Mouse (Mus musculus) embryonic facial prominence, embryonic 12.5 days (tissue): ENCODE measurements around the gene Gm20661. TPM values are rescaled to one million over a fixed set of nuclear protein-coding genes. Genes with fewer than 3 reads are reported as not detected.

Source experiments
- ATAC-seq: fragments of 200-750 bp; cut with Nextera tagmentation; 2 replicates; pipeline ENCODE4 v1.8.0; 2017; ENCODE audit not compliant: insufficient number of reproducible peaks, insufficient read depth, low FRiP score, low TSS enrichment
- H3K27ac ChIP-seq: fragments of 300-500 bp; sonication (generic); 2 replicates; pipeline ENCODE4 v1.5.1; 2016; ENCODE audit warnings: mild to moderate bottlenecking
- H3K27me3 ChIP-seq: fragments of 300-500 bp; sonication (generic); 2 replicates; pipeline ENCODE4 v1.6.1; 2016; ENCODE audit warnings: mild to moderate bottlenecking, moderate library complexity
- H3K36me3 ChIP-seq: fragments of 300-500 bp; sonication (generic); 2 replicates; pipeline ENCODE4 v1.6.1; 2016; ENCODE audit warnings: mild to moderate bottlenecking
- H3K4me1 ChIP-seq: fragments of 300-500 bp; sonication (generic); 2 replicates; pipeline ENCODE4 v1.6.1; 2016
- H3K4me2 ChIP-seq: fragments of 300-500 bp; sonication (generic); replicated peaks from 2 replicates; pipeline ENCODE4 v1.6.1; 2016; ENCODE audit warnings: mild to moderate bottlenecking, moderate library complexity
- H3K4me3 ChIP-seq: fragments of 300-500 bp; sonication (generic); 2 replicates; pipeline ENCODE4 v1.5.1; 2016; ENCODE audit warnings: mild to moderate bottlenecking
- H3K9ac ChIP-seq: fragments of 300-500 bp; sonication (generic); 2 replicates; pipeline ENCODE4 v1.6.1; 2016; ENCODE audit warnings: mild to moderate bottlenecking, moderate library complexity
- H3K9me3 ChIP-seq: fragments of 300-500 bp; sonication (generic); 2 replicates; pipeline ENCODE4 v1.6.1; 2016; ENCODE audit warnings: mild to moderate bottlenecking, moderate library complexity
- WGBS: fragments of 180-500 bp; shearing (Covaris S2); methylation state at CpG from one replicate; pipeline ENCODE4 v1.1.7; 2016; 5-methylcytosine and 5-hydroxymethylcytosine counted together
- polyA plus RNA-seq: library from polyadenylated mRNA; unstranded; fragments of >200 nt; fragmentation: Nextera tagmentation; extraction: Ambion mirVana; gene quantifications from 2 replicates; pipeline ENCODE4 v1.2.1, GENCODE M21; 2016

The Gm20661 gene
- polyA plus RNA-seq, 1 experiment from 2014 or later = 8.8 TPM

DNA sequence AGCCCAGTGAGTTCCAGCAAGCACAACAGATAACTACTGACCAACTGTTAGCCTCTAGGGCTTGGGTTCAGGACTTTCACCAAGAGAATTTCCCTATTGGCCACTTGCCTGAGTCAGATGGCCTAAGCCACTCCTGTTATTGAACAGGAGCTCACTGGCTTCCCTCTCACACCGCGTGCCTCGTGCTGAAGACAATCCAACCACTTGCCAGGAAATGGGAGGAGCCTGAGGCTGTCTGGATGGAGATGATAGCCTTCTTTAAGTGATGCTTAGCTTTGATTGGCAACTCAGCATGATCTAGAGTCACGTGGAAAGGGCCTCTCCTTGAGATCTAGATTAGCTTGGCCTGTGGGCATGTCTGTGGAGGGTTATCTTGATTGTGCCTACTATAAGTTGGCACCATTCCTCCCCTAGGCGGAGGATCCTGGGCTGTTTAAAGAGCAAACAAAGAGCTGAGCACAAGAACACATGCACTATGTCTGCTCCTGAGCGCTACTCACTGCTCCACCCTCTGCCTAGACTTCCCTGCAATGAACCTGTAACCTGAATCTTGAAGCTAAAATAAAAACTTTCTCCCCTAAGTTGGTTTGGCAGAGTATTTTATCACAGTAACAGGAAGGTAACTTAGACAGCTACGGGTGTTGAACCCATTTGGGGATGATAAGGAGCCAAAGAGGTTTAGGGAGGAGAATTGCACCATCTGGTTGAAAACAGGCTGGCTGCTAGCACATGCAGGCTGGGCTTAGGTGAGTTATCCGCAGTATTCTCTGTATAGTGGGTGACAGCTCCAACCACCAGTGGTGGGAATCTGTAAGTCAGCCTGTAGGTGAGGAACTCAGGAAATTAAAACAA is 10.9 kb upstream of the Gm20661 start:
- WGBS = 76% methylated on average over 8 of the region's 8 CpGs
- ATAC-seq = no peak
- Histone ChIP-seq H3K27ac (no peak overlapping the region), H3K4me1 (peaks cover 5% of the 10 kb centered on the region; the same call in 1 of the 2 replicates), H3K27me3 (no peaks in the 10 kb centered on the region), H3K4me2 (no peak overlapping the region), H3K4me3 (no peak overlapping the region), H3K9ac (no peak overlapping the region), H3K9me3 (no peaks in the 10 kb centered on the region), H3K36me3 (peaks cover 35% of the 10 kb centered on the region)

DNA sequence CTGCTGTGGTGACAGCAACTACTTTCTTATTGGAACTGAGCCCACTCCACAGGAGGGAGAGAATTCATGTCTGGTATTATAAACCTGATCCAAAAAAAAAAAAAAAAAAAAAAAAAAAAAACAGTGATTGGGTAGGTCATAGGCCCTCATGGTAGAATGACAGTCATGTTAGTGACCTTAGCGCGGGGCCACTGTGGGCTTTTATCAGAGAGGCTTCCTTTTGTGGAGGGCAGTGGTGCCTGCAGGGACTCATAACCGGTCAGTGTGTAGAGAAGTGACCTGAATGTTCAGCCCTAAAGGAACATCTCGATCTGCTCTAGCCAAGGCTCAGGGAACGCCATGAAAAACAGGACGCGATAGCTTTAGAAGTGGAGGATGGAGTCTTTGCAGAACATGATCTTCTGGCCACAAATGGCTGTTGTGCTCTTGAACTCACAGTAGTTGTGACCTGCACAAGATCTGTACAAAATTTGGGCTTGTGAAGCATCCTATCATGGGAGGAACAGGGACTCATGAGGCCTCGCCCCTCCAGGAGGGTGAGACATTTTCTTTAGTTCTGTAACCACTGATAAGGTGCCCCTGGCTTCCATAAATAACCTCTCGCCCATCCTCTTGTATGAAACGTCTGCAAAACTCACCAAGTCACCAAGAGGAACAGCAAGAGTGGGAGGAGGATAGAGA is 8.2 kb upstream of the Gm20661 start:
- Histone ChIP-seq H3K4me1 (peaks cover 8% of the 10 kb centered on the region; the same call in 1 of the 2 replicates), H3K9me3 (no peaks in the 10 kb centered on the region), H3K9ac (no peak overlapping the region), H3K4me2 (no peak overlapping the region), H3K27ac (peak overlapping the region; percentile 1), H3K27me3 (no peaks in the 10 kb centered on the region), H3K4me3 (no peak overlapping the region), H3K36me3 (peaks cover 21% of the 10 kb centered on the region)
- 74% methylated on average over 10 of the region's 10 CpGs for WGBS
- no peak for ATAC-seq

DNA sequence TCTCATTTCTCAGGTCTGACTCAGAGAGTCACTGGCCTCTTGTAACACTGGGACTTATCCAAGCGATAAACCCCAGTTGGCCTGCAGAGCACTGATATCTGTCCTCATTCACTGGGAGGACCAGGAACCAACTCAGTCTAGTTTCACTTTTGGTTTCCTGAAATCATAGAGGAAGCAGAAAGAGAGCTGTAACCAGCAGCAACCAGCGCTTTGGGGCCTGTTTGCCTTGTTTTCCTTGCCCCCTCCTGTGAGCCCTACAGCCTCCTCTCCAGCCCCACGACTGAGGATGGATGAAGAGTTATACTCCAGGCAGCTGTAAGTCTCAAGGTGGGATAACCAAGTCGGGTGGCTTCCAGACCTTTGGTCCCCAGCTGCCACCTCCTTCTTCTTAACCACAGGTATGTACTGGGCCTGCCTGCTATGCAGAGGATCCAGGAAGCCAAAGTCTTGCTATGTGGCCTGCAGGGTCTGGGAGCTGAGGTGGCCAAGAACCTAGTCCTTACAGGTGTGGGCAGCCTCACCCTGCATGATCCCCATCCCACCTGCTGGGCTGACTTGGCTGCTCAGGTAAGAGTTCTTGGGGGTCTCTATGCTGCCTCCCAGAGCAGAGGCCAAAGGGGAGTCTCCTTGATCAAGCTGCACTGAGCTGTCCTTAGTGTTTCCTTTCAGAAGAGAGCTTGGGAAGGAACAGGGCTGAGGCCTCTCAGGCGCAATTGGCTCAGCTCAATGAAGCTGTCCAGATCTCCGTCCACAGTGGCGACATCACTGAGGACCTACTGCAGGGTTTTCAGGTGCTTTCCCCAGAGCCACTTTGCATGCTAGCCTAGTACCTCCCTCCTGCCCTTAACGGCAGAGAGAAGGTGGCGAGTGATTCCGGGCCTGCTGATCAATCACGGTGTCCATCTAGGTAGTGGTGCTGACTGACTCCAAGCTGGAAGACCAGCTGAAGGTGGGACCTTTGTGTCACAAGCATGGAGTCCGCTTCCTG is 7.2 kb upstream of the Gm20661 start, which contains the start of gene Uba7:
TSS of gene Uba7 (plus strand) at position 107 of the 988 bp plus-strand sequence.
- Histone ChIP-seq H3K27me3 (no peaks in the 10 kb centered on the region), H3K36me3 (peaks cover 10% of the 10 kb centered on the region), H3K4me1 (peaks cover 17% of the 10 kb centered on the region), H3K4me2 (no peak within 1 kb of the TSS), H3K9ac (no peak within 1 kb of the TSS), H3K27ac (peak within 1 kb of the TSS; percentile 63), H3K9me3 (no peaks in the 10 kb centered on the region), H3K4me3 (0 out of 2 replicates have a peak within 1 kb of the TSS, but pooled peaks have one; percentile 2)
- 72% methylated on average over 12 of the region's 12 CpGs for WGBS
- ATAC-seq = no peak

DNA sequence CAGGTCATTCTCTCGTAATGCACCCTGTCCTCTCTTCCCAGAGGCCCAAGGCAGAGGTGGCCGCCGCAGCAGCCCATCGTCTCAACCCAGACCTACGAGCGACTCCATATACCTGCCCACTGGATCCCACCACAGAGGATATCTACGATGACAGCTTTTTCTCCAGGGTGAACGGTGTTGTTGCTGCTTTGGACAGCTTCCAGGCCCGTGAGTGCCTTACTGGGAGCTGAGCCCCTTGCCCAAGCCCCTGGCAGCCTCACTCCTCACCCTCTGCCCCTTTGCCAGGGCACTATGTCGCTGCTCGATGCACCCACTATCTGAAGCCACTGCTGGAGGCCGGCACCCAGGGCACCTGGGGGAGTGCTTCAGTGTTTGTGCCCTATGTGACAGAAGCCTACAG is 4.0 kb upstream of the Gm20661 start:
- H3K9ac ChIP-seq = no peak overlapping the region

DNA sequence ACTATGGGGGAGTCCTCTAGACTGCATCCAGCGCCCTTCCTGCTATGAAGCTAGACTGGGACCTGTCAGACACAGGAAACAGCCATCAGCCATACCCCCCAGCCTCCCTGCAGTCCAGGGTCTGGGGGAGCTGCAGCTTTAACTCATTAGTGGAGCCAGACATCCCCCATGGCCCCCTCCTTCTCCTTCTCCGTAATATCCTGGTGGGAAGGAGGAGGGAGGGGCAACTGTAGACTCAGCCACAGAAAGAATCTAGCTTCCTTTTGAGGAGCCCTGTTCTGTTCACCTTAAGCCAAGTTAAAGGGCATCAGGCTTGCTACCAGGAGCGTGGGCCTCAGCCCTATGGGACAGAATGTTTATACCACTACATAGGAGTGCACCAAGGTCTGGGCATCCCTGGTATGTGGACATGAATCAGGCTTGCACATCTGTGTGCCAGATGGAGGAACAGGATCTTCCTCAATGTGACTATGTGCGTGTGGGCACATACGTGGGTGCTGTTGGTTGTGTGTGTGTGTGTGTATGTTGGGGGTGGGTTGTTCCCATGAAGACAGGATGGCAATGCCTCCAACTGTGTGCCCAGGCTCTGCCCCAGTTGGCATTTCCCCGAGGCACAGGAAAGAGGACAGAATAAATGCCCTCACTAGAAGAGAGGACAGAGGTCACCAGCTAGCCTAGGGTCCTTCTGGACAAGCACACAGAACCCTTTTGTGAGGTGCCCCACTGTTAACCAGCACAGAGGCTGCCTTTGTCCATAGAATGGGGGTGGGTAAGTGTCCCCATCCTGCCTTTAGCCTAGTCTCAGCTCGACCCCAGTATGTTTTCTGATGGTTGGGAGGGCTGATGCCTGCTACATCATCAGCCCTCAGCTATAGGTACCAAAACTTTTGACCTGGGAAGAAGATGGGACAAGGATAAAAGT is 913 bp upstream of the Gm20661 start:
- Histone ChIP-seq H3K4me2 (peak overlapping the region; percentile 88), H3K36me3 (no peaks in the 10 kb centered on the region), H3K9ac (peak overlapping the region; percentile 88; the same call in 1 of the 2 replicates), H3K4me3 (peak overlapping the region; percentile 87), H3K27ac (peak overlapping the region; percentile 98), H3K27me3 (no peaks in the 10 kb centered on the region), H3K9me3 (no peaks in the 10 kb centered on the region), H3K4me1 (peaks cover 43% of the 10 kb centered on the region)
- WGBS = 15% methylated on average over 7 of the region's 7 CpGs
- peak; percentile 59 for ATAC-seq

More for the DNA sequence above, 4.0 kb upstream of the Gm20661 start:
- Histone ChIP-seq H3K9me3 (no peaks in the 10 kb centered on the region), H3K4me2 (no peak overlapping the region), H3K4me1 (peaks cover 41% of the 10 kb centered on the region), H3K4me3 (no peak overlapping the region), H3K27ac (no peak overlapping the region), H3K36me3 (no peaks in the 10 kb centered on the region), H3K27me3 (no peaks in the 10 kb centered on the region)
- 88% methylated on average over 12 of the region's 12 CpGs for WGBS
- ATAC-seq = no peak

DNA sequence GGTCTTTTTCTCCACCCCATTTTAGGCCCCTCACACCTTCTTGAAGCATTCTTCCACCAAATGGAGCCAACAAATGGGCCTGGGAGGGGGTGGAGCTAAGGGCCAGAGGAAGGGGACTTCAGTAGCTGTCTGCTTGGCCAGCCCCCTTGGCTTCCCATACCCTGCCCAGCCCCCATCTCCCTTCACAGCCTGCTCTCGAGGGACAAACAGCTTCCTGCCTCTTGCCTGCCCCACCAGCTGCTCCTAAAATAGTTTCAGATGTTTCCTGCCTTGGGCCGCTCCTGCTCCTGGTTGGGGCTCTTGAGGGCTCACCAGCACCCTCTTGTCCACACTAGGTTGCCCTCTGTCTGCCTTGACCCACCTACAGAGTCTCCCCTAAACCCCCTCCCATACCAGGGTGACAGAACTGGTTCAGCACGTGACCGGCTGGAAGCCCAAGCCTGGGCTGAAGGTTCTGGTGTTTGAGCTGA is 598 bp downstream of the Gm20661 start:
- H3K27ac ChIP-seq = peak overlapping the region; percentile 98
- peaks cover 53% of the 10 kb centered on the region for H3K4me1 ChIP-seq
- WGBS = 11% methylated on average over 4 of the region's 4 CpGs
- H3K9me3 ChIP-seq = no peaks in the 10 kb centered on the region
- H3K9ac ChIP-seq = peak overlapping the region; percentile 88
- peak overlapping the region; percentile 87 for H3K4me3 ChIP-seq
- H3K4me2 ChIP-seq = peak overlapping the region; percentile 88
- H3K27me3 ChIP-seq = no peaks in the 10 kb centered on the region
- H3K36me3 ChIP-seq = no peaks in the 10 kb centered on the region
- ATAC-seq = 0 out of 2 replicates have a peak, but pooled peaks have one; percentile 19

DNA sequence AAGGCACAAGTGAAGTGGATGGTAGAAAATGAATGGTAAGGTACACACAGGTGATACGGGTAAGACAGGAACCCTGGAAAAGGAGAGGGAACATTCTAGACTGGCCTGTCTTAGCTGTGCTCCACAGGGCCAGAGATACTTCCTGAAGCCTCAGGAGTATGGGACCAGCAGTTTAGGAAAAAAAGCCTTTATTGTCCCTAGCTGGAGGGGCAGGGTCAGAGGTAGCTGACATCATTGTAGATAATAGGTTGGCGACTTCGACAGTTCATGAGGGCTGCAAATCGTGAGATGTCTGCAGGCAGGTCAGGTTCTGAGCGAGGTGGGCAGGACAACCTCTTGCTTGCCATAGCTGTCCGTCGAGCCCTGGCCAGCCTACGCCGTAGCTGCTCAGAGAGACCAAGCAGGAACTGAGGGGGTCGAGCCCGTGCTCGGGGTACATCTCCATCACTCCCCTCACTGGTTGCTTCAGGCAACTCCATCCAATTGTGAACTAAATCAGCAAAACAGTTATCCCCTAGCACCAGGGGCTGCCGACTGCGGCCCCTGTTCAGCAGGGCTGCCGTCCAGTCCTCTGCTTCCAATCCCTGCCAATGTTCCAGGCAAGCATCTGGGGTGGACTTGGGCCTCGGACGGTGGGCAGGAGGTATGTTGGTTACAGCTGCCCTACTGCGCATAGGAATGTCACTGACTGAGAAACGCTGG is 1.3 kb downstream of the Gm20661 start:
- peak overlapping the region; percentile 98 for H3K27ac ChIP-seq
- 23% methylated on average over 19 of the region's 19 CpGs for WGBS
- H3K27me3 ChIP-seq = no peaks in the 10 kb centered on the region
- peak overlapping the region; percentile 88 for H3K4me2 ChIP-seq
- peaks cover 53% of the 10 kb centered on the region for H3K4me1 ChIP-seq
- H3K36me3 ChIP-seq = no peaks in the 10 kb centered on the region
- H3K4me3 ChIP-seq = peak overlapping the region; percentile 87
- peak overlapping the region; percentile 88 for H3K9ac ChIP-seq
- H3K9me3 ChIP-seq = no peaks in the 10 kb centered on the region
- ATAC-seq = no peak

DNA sequence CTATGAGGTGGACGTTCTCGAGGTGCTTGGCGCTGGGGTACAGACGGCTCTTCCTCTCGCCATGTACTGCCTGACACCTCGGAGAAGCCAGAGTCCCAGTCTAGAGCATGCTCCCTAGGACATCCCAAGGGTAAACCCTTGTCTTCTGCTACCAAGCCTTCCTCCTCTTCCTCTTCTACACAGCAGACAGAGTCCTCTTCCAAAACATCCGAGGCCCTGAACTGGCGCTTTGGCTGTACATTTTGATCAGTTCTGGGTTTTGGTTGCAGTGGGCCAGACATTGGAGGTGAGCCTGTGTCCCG is 1.8 kb downstream of the Gm20661 start:
- Histone ChIP-seq H3K27ac (peak overlapping the region; percentile 98), H3K9ac (peak overlapping the region; percentile 88), H3K4me1 (peaks cover 53% of the 10 kb centered on the region), H3K36me3 (no peaks in the 10 kb centered on the region), H3K9me3 (no peaks in the 10 kb centered on the region), H3K27me3 (no peaks in the 10 kb centered on the region), H3K4me3 (peak overlapping the region; percentile 87), H3K4me2 (peak overlapping the region; percentile 88)
- no peak for ATAC-seq
- WGBS = 29% methylated on average over 9 of the region's 9 CpGs

DNA sequence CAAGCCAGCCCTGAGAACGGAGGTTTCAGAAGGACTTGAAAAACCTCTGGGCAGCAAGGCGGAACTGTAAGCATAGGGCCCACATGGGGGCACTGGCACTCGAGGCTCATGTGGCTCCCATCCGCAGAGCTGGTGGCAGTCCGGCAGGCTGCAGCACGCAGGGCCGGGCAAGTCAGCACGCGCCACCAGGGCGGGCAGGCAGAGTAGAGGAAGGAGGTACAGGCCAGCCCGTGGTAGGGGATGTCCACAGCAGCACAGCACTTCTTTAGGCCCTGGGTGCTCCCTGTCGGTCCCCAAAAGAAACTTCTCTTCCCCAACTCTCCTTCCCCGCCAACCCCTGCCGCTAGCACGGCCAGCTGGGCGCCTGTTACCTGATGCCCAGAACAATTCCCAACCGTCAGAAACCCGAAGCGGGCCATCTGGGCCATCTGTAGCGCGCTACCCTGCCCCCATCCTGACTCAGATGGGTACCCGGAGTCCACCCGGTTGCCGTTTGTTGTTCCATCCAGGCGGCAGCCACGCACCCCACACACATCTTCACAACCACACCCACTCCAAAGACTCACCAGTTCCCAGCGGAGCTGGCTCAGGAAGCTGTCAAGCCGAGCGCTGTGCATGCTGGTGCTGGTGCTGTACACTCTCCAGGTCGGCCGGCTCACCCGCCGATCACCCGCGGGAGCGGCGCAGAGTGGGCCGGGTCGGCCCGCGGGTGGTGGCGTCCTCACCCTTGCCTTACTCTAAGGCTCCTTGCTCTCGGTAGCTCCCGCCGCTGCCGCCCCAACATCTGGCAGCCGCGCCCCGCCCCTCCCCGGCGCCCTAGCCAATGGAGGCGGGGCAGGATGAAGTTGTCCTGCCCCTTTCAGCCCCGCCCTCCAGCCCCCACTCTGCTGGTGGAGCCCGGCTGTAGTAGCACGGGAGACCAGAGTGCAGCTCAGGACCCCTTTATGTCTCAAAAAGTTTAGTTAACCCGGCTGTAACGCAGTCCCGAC is 2.6 kb downstream of the Gm20661 start, which contains the start of gene Inka1:
TSS of gene Inka1 (minus strand) at position 749 of the 989 bp plus-strand sequence.
- Histone ChIP-seq H3K4me3 (peak within 1 kb of the TSS; percentile 87), H3K4me1 (peaks cover 46% of the 10 kb centered on the region), H3K4me2 (peak within 1 kb of the TSS; percentile 88), H3K36me3 (no peaks in the 10 kb centered on the region), H3K9me3 (no peaks in the 10 kb centered on the region), H3K27me3 (no peaks in the 10 kb centered on the region), H3K9ac (peak within 1 kb of the TSS; percentile 88), H3K27ac (peak within 1 kb of the TSS; percentile 98)
- under 1% methylated on average over 58 of the region's 58 CpGs for WGBS
- ATAC-seq = peak; percentile 64
